Mouse (Mus musculus) left cerebral cortex, adult 11 months (tissue): ENCODE measurements at regions not wholly inside any gene's neighbourhood (a gene's known extent, or its start where the extent isn't known, plus 50 kb on each side); places are given as distances from the start of the nearest gene placed in this dataset.

Experiments
- DNase-seq: peaks from one replicate; pipeline ENCODE4 v3.0.0; 2022; ENCODE audit warnings: low spot score

GRCm38 (mm10) chr2:64706646-64707177 is 318.1 kb downstream of the Grb14 start:
- DNase-seq = no peak

- DNase-seq = no peak
Measured at GRCm38 (mm10) chr2:64695974-64696373, 328.8 kb downstream of the Grb14 start.

- DNase-seq = no peak
Measured at GRCm38 (mm10) chr2:64691444-64691843, 333.3 kb downstream of the Grb14 start.

- no peak for DNase-seq
Measured at GRCm38 (mm10) chr2:64690996-64691395, 333.8 kb downstream of the Grb14 start.

GRCm38 (mm10) chr2:64686781-64687180 is 338.0 kb downstream of the Grb14 start:
- DNase-seq = no peak

GRCm38 (mm10) chr2:64649614-64650013 is 375.2 kb downstream of the Grb14 start:
- DNase-seq = no peak

- no peak for DNase-seq
Measured at GRCm38 (mm10) chr2:64616931-64617330, 407.9 kb downstream of the Grb14 start.

GRCm38 (mm10) chr2:64606864-64607263 is 417.9 kb downstream of the Grb14 start:
- DNase-seq = no peak

- DNase-seq = no peak
Measured at GRCm38 (mm10) chr2:64582258-64582657, 442.5 kb downstream of the Grb14 start.

- DNase-seq = peak; percentile 4
Measured at GRCm38 (mm10) chr2:64536032-64536431, 438.2 kb upstream of the Fign start.

- DNase-seq = no peak
Measured at GRCm38 (mm10) chr2:64535351-64535851, 437.6 kb upstream of the Fign start.

- no peak for DNase-seq
Measured at GRCm38 (mm10) chr2:64534869-64535268, 437.0 kb upstream of the Fign start.

GRCm38 (mm10) chr2:64534344-64534743 is 436.5 kb upstream of the Fign start:
- DNase-seq = no peak

GRCm38 (mm10) chr2:64522722-64523121 is 424.9 kb upstream of the Fign start:
- no peak for DNase-seq

- DNase-seq = no peak
Measured at GRCm38 (mm10) chr2:64522233-64522632, 424.4 kb upstream of the Fign start.

- no peak for DNase-seq
Measured at GRCm38 (mm10) chr2:64495725-64496124, 397.9 kb upstream of the Fign start.

- DNase-seq = no peak
Measured at GRCm38 (mm10) chr2:64466412-64466970, 368.7 kb upstream of the Fign start.

- no peak for DNase-seq
Measured at GRCm38 (mm10) chr2:64462466-64463114, 364.8 kb upstream of the Fign start.

GRCm38 (mm10) chr2:64462041-64462440 is 364.2 kb upstream of the Fign start:
- no peak for DNase-seq

GRCm38 (mm10) chr2:64461636-64462035 is 363.8 kb upstream of the Fign start:
- no peak for DNase-seq

GRCm38 (mm10) chr2:64458171-64458570 is 360.3 kb upstream of the Fign start:
- peak; percentile 4 for DNase-seq

GRCm38 (mm10) chr2:64452690-64453089 is 354.9 kb upstream of the Fign start:
- DNase-seq = no peak

GRCm38 (mm10) chr2:64451614-64452317 is 353.9 kb upstream of the Fign start:
- DNase-seq = no peak
